Mouse (Mus musculus) thymus, postnatal 36 days (tissue): ENCODE measurements around the gene Rhot2.

Experiments used
- DNase-seq, 2 experiments: peaks; one replicate each; pipeline ENCODE4 v3.0.0; 2022; ENCODE audit warnings: mixed read lengths in 2 of 2

Gene Rhot2

GRCm38 (mm10) chr17:25840519-25840918 lies 4.1 kb downstream of the Rhot2 start:
- DNase-seq = no peak

GRCm38 (mm10) chr17:25839455-25840235 lies 5.0 kb downstream of the Rhot2 start:
- DNase-seq = no peak

GRCm38 (mm10) chr17:25838904-25839303 lies 5.7 kb downstream of the Rhot2 start:
- DNase-seq = no peak

GRCm38 (mm10) chr17:25837533-25837932 lies 7.1 kb downstream of the Rhot2 start:
- no peak for DNase-seq

GRCm38 (mm10) chr17:25837076-25837410 lies 7.6 kb downstream of the Rhot2 start, which contains the start of gene Rhbdl1:
Gene Rhbdl1 (minus strand): TSS chr17:25837295.
- no peak for DNase-seq

GRCm38 (mm10) chr17:25836397-25837075 lies 8.1 kb downstream of the Rhot2 start:
- DNase-seq = peak in 1 of 2 experiments; percentile 60

- peak in 1 of 2 experiments; percentile 12 for DNase-seq
Observed at GRCm38 (mm10) chr17:25835816-25836215, 8.8 kb downstream of the Rhot2 start.

GRCm38 (mm10) chr17:25835301-25835700 lies 9.3 kb downstream of the Rhot2 start:
- no peak for DNase-seq

GRCm38 (mm10) chr17:25834595-25835222 lies 9.9 kb downstream of the Rhot2 start:
- peak in 1 of 2 experiments; percentile 32 for DNase-seq

- DNase-seq = no peak
Observed at GRCm38 (mm10) chr17:25833961-25834594, 10.6 kb downstream of the Rhot2 start.

GRCm38 (mm10) chr17:25833291-25833663 lies 11.4 kb downstream of the Rhot2 start, which contains the start of gene Stub1:
Gene Stub1 (minus strand): TSS chr17:25833404.
- no peak for DNase-seq

GRCm38 (mm10) chr17:25832436-25833290 lies 12.0 kb downstream of the Rhot2 start:
- DNase-seq = peak; percentile 97 to 99

GRCm38 (mm10) chr17:25831451-25832281 lies 13.0 kb downstream of the Rhot2 start:
- DNase-seq = peak in 1 of 2 experiments; percentile 29

- DNase-seq = peak in 1 of 2 experiments; percentile 16
Observed at GRCm38 (mm10) chr17:25830806-25831431, 13.7 kb downstream of the Rhot2 start.

- no peak for DNase-seq
Observed at GRCm38 (mm10) chr17:25830200-25830753, 14.4 kb downstream of the Rhot2 start.

- peak in 1 of 2 experiments; percentile 18 for DNase-seq
Observed at GRCm38 (mm10) chr17:25829558-25830017, 15.1 kb downstream of the Rhot2 start.

- peak; percentile 73 to 77 for DNase-seq
Observed at GRCm38 (mm10) chr17:25828712-25829557, 15.7 kb downstream of the Rhot2 start, which contains the start of gene Jmjd8. Gene Jmjd8 (plus strand): TSS chr17:25828867.

- peak in 1 of 2 experiments; percentile 53 for DNase-seq
Observed at GRCm38 (mm10) chr17:25828223-25828594, 16.4 kb downstream of the Rhot2 start.
